Mouse (Mus musculus) lung, embryonic 16.5 days (tissue): ENCODE data around the gene Pmel. TPM values are rescaled to one million over a fixed set of nuclear protein-coding genes. Genes with fewer than 3 reads are reported as not detected.
A peak's percentile ranks its signal among the peaks of the same experiment; 100 is the strongest.

ENCODE experiments used
- ATAC-seq: fragments of 200-750 bp; cut with Nextera tagmentation; 2 replicates; pipeline ENCODE4 v1.8.0; 2017; ENCODE audit warnings: low read depth, mild to moderate bottlenecking, moderate library complexity
- H3K27ac ChIP-seq: fragments of 300-500 bp; sonication (generic); 2 replicates; pipeline ENCODE4 v1.5.1; 2014; ENCODE audit warnings: mild to moderate bottlenecking, control low read depth, low read length
- H3K27me3 ChIP-seq: fragments of 300-500 bp; sonication (generic); 2 replicates; pipeline ENCODE4 v1.6.1; 2014; ENCODE audit warnings: low read depth, low read length, mixed read lengths; ENCODE audit not compliant: control insufficient read depth, insufficient read depth
- H3K36me3 ChIP-seq: fragments of 300-500 bp; sonication (generic); 2 replicates; pipeline ENCODE4 v1.6.1; 2014; ENCODE audit warnings: low read length; ENCODE audit not compliant: control insufficient read depth, insufficient read depth
- H3K4me1 ChIP-seq: fragments of 300-500 bp; sonication (generic); replicated peaks from 2 replicates; pipeline ENCODE4 v1.6.1; 2014; ENCODE audit warnings: low read length, mixed read lengths; ENCODE audit not compliant: control insufficient read depth, insufficient read depth
- H3K4me2 ChIP-seq: fragments of 300-500 bp; sonication (generic); 2 replicates; pipeline ENCODE4 v1.6.1; 2014; ENCODE audit warnings: low read depth, low read length, control low read depth
- H3K4me3 ChIP-seq: fragments of 300-500 bp; sonication (generic); 2 replicates; pipeline ENCODE4 v1.5.1; 2014; ENCODE audit warnings: mild to moderate bottlenecking, low read length, control low read depth
- H3K9ac ChIP-seq: fragments of 300-500 bp; sonication (generic); 2 replicates; pipeline ENCODE4 v1.6.1; 2014; ENCODE audit warnings: low read length, control low read depth
- H3K9me3 ChIP-seq: fragments of 300-500 bp; sonication (generic); 2 replicates; pipeline ENCODE4 v1.6.1; 2016; ENCODE audit warnings: low read length; ENCODE audit not compliant: control insufficient read depth
- WGBS: fragments of 180-500 bp; shearing (Covaris S2); extraction: QIAGEN DNeasy Blood & Tissue Kit; methylation state at CpG from one replicate; pipeline ENCODE4 v1.1.7; 2014; 5-methylcytosine and 5-hydroxymethylcytosine counted together
- polyA plus RNA-seq: library from polyadenylated mRNA; unstranded; fragments of >200 nt; fragmentation: Nextera tagmentation; extraction: Ambion mirVana; gene quantifications from 2 replicates; pipeline ENCODE4 v1.2.1, GENCODE M21; 2015

Pmel gene
- polyA plus RNA-seq, 1 experiment from 2014 or later: 2.2 TPM

DNA sequence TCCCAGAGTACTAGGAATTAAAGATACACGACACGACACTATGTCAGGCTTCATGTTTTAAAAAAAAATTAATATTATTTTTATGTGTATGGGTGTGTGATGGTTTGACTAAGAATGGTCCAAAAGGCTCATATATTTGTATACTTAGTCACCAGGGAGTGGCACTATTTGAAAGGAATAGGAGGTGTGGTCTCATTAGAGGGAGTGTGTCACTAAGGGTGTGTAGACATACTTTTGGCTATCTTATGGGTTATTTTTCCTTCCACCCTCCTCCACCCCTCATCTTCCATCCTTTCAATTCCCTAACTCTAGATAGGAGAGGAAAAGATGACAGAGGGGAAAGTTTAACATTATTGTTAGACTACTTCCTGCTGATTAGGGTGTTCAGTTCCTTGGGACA, 38.2 kb upstream of the Pmel start:
- H3K9ac ChIP-seq: no peak overlapping the region
- no peak overlapping the region for H3K4me3 ChIP-seq
- ATAC-seq: no peak
- H3K27me3 ChIP-seq: no peaks in the 10 kb centered on the region
- H3K4me1 ChIP-seq: no peaks in the 10 kb centered on the region
- H3K4me2 ChIP-seq: no peak overlapping the region
- no peak overlapping the region for H3K27ac ChIP-seq
- no peaks in the 10 kb centered on the region for H3K36me3 ChIP-seq
- H3K9me3 ChIP-seq: no peaks in the 10 kb centered on the region
- 92% methylated on average over 2 of the region's 2 CpGs for WGBS

GRCm38 (mm10) chr10:128668790-128669672, 35.0 kb upstream of the Pmel start:
- Histone ChIP-seq H3K4me2 (peak overlapping the region; percentile 73), H3K4me1 (peaks cover 7% of the 10 kb centered on the region; the same call in 1 of the 2 replicates), H3K9ac (peak overlapping the region; percentile 76), H3K27ac (peak overlapping the region; percentile 60), H3K27me3 (no peaks in the 10 kb centered on the region), H3K4me3 (peak overlapping the region; percentile 73), H3K36me3 (no peaks in the 10 kb centered on the region), H3K9me3 (no peaks in the 10 kb centered on the region)
- WGBS: 1% methylated on average over 40 of the region's 42 CpGs
- peak; percentile 67 for ATAC-seq

GRCm38 (mm10) chr10:128671148-128671547, 32.8 kb upstream of the Pmel start:
- H3K4me1 ChIP-seq: peaks cover 10% of the 10 kb centered on the region; the same call in 1 of the 2 replicates
- no peak for ATAC-seq
- H3K9ac ChIP-seq: no peak overlapping the region
- H3K27ac ChIP-seq: no peak overlapping the region
- no peaks in the 10 kb centered on the region for H3K9me3 ChIP-seq
- H3K4me3 ChIP-seq: no peak overlapping the region
- 91% methylated on average over 9 of the region's 9 CpGs for WGBS
- no peaks in the 10 kb centered on the region for H3K36me3 ChIP-seq
- H3K4me2 ChIP-seq: no peak overlapping the region
- H3K27me3 ChIP-seq: no peaks in the 10 kb centered on the region

- peak within 1 kb of the TSS; percentile 80 for H3K4me3 ChIP-seq
- peak within 1 kb of the TSS; percentile 95 for H3K4me2 ChIP-seq
- no peaks in the 10 kb centered on the region for H3K27me3 ChIP-seq
- H3K9ac ChIP-seq: peak within 1 kb of the TSS; percentile 77
- H3K27ac ChIP-seq: peak within 1 kb of the TSS; percentile 75
- ATAC-seq: peak; percentile 94
- H3K9me3 ChIP-seq: no peaks in the 10 kb centered on the region
- WGBS: under 1% methylated on average over 60 of the region's 60 CpGs
- no peaks in the 10 kb centered on the region for H3K36me3 ChIP-seq
- H3K4me1 ChIP-seq: peaks cover 10% of the 10 kb centered on the region; the same call in 1 of the 2 replicates
These were observed 30.1 kb upstream of the Pmel start, which contains the start of gene Suox for GRCm38 (mm10) chr10:128673763-128674468. Gene Suox, minus strand, starts transcription at chr10:128674073.

GRCm38 (mm10) chr10:128674469-128675008, 29.5 kb upstream of the Pmel start:
- peak overlapping the region; percentile 77 for H3K9ac ChIP-seq
- peak overlapping the region; percentile 95 for H3K4me2 ChIP-seq
- H3K27me3 ChIP-seq: no peaks in the 10 kb centered on the region
- H3K4me1 ChIP-seq: peaks cover 10% of the 10 kb centered on the region; the same call in 1 of the 2 replicates
- 2% methylated on average over 9 of the region's 9 CpGs for WGBS
- ATAC-seq: peak; percentile 8; the same call in 1 of the 2 replicates
- no peaks in the 10 kb centered on the region for H3K9me3 ChIP-seq
- H3K27ac ChIP-seq: peak overlapping the region; percentile 75
- peaks cover 2% of the 10 kb centered on the region; the same call in 1 of the 2 replicates for H3K36me3 ChIP-seq
- peak overlapping the region; percentile 80 for H3K4me3 ChIP-seq

DNA sequence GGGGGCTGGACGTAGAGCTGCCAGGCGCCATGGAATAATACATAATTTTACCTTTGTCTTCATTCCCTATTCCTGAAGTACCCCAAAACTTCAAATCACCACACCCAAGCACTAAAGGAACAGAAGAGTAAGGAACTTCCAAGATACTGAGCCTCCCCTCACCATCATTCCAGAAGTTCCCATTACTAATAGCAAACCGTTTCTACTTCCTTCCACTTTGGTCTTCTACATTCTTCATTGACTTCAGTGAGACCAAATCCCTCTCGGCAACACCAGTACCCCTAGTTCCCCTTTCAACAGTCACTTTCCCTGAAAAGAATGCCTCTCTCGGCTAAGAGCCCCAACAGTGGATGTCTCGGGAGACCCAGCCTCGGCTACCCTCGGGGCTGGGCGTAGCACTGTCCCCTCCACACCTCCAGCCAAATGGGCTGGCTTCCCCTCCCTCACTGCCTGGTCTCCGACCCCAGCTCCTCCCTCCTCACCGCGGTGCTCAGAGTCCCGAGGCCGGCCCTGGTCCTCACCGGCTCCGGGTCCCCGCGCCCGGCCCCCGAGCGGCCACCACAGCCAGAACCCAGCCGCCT, 8.5 kb upstream of the Pmel start:
- no peak for ATAC-seq
- H3K9ac ChIP-seq: peak overlapping the region; percentile 93
- under 1% methylated on average over 22 of the region's 22 CpGs for WGBS
- peaks cover 13% of the 10 kb centered on the region for H3K4me1 ChIP-seq
- peak overlapping the region; percentile 82 for H3K4me3 ChIP-seq
- H3K36me3 ChIP-seq: peaks cover 19% of the 10 kb centered on the region
- H3K4me2 ChIP-seq: peak overlapping the region; percentile 76
- H3K9me3 ChIP-seq: no peaks in the 10 kb centered on the region
- peak overlapping the region; percentile 98 for H3K27ac ChIP-seq
- no peaks in the 10 kb centered on the region for H3K27me3 ChIP-seq

GRCm38 (mm10) chr10:128695992-128696807, 7.8 kb upstream of the Pmel start, which contains the start of gene Rab5b:
Gene Rab5b, minus strand, starts transcription at chr10:128696264.
- Histone ChIP-seq H3K4me1 (peaks cover 13% of the 10 kb centered on the region), H3K36me3 (peaks cover 24% of the 10 kb centered on the region), H3K4me2 (peak within 1 kb of the TSS; percentile 76), H3K9ac (peak within 1 kb of the TSS; percentile 93), H3K27ac (peak within 1 kb of the TSS; percentile 98), H3K27me3 (no peaks in the 10 kb centered on the region), H3K9me3 (no peaks in the 10 kb centered on the region), H3K4me3 (peak within 1 kb of the TSS; percentile 82)
- ATAC-seq: peak; percentile 99
- under 1% methylated on average over 40 of the region's 40 CpGs for WGBS

DNA sequence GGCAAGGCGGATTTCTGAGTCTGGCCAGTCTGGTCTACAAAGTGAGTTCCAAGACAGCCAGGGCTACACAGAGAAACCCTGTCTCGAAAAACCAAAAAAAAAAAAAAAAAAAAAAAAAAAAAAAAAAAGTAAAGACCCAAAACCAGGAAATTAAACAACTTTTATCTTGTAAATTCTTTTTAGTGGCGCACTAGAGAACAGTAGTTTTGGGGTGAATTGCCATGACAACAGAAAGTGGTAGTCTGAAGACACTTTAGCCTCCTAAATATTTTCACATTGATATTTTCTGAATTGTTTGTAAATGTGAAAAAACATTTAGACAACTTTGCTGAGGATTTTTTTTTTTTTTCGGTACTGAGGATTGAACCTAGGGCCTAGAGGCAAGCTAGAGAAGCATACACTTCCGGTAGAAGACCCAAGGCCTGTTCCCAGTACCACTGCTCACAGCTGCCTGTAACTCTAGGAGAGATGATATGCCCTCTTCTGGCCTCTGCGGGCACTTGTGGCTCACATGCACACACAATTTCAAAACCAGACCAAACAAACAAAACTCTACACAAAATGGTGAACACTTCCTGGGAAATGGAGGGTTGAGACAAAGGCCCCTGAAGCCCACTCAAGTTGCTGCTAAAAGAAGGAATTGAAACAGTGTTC, 6.8 kb upstream of the Pmel start:
- H3K9me3 ChIP-seq: no peaks in the 10 kb centered on the region
- H3K36me3 ChIP-seq: peaks cover 31% of the 10 kb centered on the region
- no peak for ATAC-seq
- no peak overlapping the region for H3K9ac ChIP-seq
- no peak overlapping the region; the same call in 1 of the 2 replicates for H3K4me3 ChIP-seq
- no peaks in the 10 kb centered on the region for H3K27me3 ChIP-seq
- H3K4me1 ChIP-seq: peaks cover 13% of the 10 kb centered on the region
- WGBS: 77% methylated on average over 6 of the region's 6 CpGs
- H3K27ac ChIP-seq: no peak overlapping the region; the same call in 1 of the 2 replicates
- H3K4me2 ChIP-seq: peak overlapping the region; percentile 66
